Mouse (Mus musculus) frontal cortex, postnatal 36 days (tissue): ENCODE measurements at regions not wholly inside any gene's neighbourhood (a gene's known extent, or its start where the extent isn't known, plus 50 kb on each side); places are given as distances from the start of the nearest gene placed in this dataset.

Source experiments
- DNase-seq, 2 experiments: peaks; one replicate each; pipeline ENCODE4 v3.0.0; 2022; ENCODE audit warnings: low spot score in 2 of 2

- DNase-seq = no peak
These were observed 140.4 kb upstream of the Egfl6 start for GRCm38 (mm10) chrX:166725761-166726503.

GRCm38 (mm10) chrX:166718075-166718474 lies 132.6 kb upstream of the Egfl6 start:
- DNase-seq = no peak

- no peak for DNase-seq
These were observed 123.8 kb upstream of the Egfl6 start for GRCm38 (mm10) chrX:166709306-166709705.

- DNase-seq = no peak
These were observed 122.6 kb upstream of the Egfl6 start for GRCm38 (mm10) chrX:166708106-166708505.

- DNase-seq = no peak
These were observed 121.5 kb upstream of the Egfl6 start for GRCm38 (mm10) chrX:166707029-166707428.

- DNase-seq = peak; percentile 11 to 45
These were observed 118.8 kb upstream of the Egfl6 start for GRCm38 (mm10) chrX:166704311-166704710.

- no peak for DNase-seq
These were observed 108.7 kb upstream of the Egfl6 start for GRCm38 (mm10) chrX:166694219-166694618.

GRCm38 (mm10) chrX:166688779-166689178 lies 103.3 kb upstream of the Egfl6 start:
- peak in 1 of 2 experiments; percentile 9 for DNase-seq

- no peak for DNase-seq
These were observed 87.9 kb upstream of the Egfl6 start for GRCm38 (mm10) chrX:166673404-166673803.

- DNase-seq = no peak
These were observed 87.1 kb upstream of the Egfl6 start for GRCm38 (mm10) chrX:166672617-166673016.

GRCm38 (mm10) chrX:166671853-166672252 lies 86.3 kb upstream of the Egfl6 start:
- no peak for DNase-seq

GRCm38 (mm10) chrX:166666304-166666703 lies 80.8 kb upstream of the Egfl6 start:
- DNase-seq = no peak

- DNase-seq = peak in 1 of 2 experiments; percentile 31
These were observed 76.3 kb upstream of the Egfl6 start for GRCm38 (mm10) chrX:166661808-166662207.

- DNase-seq = peak; percentile 36 to 55
These were observed 75.7 kb upstream of the Egfl6 start for GRCm38 (mm10) chrX:166661043-166661718.

GRCm38 (mm10) chrX:166660715-166661042 lies 75.2 kb upstream of the Egfl6 start:
- peak in 1 of 2 experiments; percentile 68 for DNase-seq

- peak; percentile 13 to 44 for DNase-seq
These were observed 66.9 kb upstream of the Egfl6 start for GRCm38 (mm10) chrX:166652400-166652799.

GRCm38 (mm10) chrX:166645713-166646112 lies 60.2 kb upstream of the Egfl6 start:
- DNase-seq = no peak

- no peak for DNase-seq
These were observed 55.7 kb upstream of the Egfl6 start for GRCm38 (mm10) chrX:166641256-166641655.

GRCm38 (mm10) chrX:166640258-166640657 lies 54.7 kb upstream of the Egfl6 start:
- DNase-seq = no peak
